Mouse (Mus musculus) heart, embryonic 14.5 days (tissue): ENCODE data around the gene Mybpc1. TPM values are rescaled to one million over a fixed set of nuclear protein-coding genes. Genes with fewer than 3 reads are reported as not detected.
A peak's percentile ranks its signal among the peaks of the same experiment; 100 is the strongest.

Experiments used
- ATAC-seq: fragments of 200-750 bp; cut with Nextera tagmentation; 2 replicates; pipeline ENCODE4 v1.8.0; 2017; ENCODE audit warnings: low read depth, moderate TSS enrichment; ENCODE audit not compliant: insufficient number of reproducible peaks, insufficient read depth, low FRiP score
- H3K27ac ChIP-seq, 2 experiments: fragments of 200-500 bp in 1 of 2; fragments of 300-500 bp in 1 of 2; sonication (generic) in 1 of 2; replicated peaks in 1 of 2; 2 replicates each; pipeline ENCODE4 v1.5.1; 2012 to 2014; ENCODE audit warnings: low read depth in 2 of 2, low read length in 2 of 2, control low read depth in 1 of 2, mild to moderate bottlenecking in 1 of 2, mixed read lengths in 1 of 2; ENCODE audit not compliant: control insufficient read depth in 1 of 2, insufficient read depth in 1 of 2
- H3K27me3 ChIP-seq: fragments of 300-500 bp; sonication (generic); 2 replicates; pipeline ENCODE4 v1.6.1; 2014; ENCODE audit warnings: mild to moderate bottlenecking, low read length, control low read depth; ENCODE audit not compliant: control insufficient read depth, insufficient read depth
- H3K36me3 ChIP-seq: fragments of 300-500 bp; sonication (generic); 2 replicates; pipeline ENCODE4 v1.6.1; 2014; ENCODE audit warnings: mild to moderate bottlenecking, control low read depth, low read length, mixed read lengths; ENCODE audit not compliant: control insufficient read depth, insufficient read depth
- H3K4me1 ChIP-seq, 2 experiments: fragments of 200-500 bp in 1 of 2; fragments of 300-500 bp in 1 of 2; sonication (generic) in 1 of 2; 2 replicates each; pipeline ENCODE4 v1.6.1; 2012 to 2014; ENCODE audit warnings: low read length in 2 of 2, control low read depth in 1 of 2, mixed read lengths in 1 of 2; ENCODE audit not compliant: control insufficient read depth in 2 of 2, insufficient read depth in 2 of 2
- H3K4me2 ChIP-seq: fragments of 300-500 bp; sonication (generic); 2 replicates; pipeline ENCODE4 v1.6.1; 2014; ENCODE audit warnings: mild to moderate bottlenecking, low read length
- H3K4me3 ChIP-seq, 2 experiments: fragments of 200-500 bp in 1 of 2; fragments of 300-500 bp in 1 of 2; sonication (generic) in 1 of 2; 2 replicates each; pipeline ENCODE4 v1.5.1; 2012 to 2014; ENCODE audit warnings: low read length in 2 of 2, mild to moderate bottlenecking in 2 of 2, control low read depth in 1 of 2, low read depth in 1 of 2, moderate library complexity in 1 of 2; ENCODE audit not compliant: control insufficient read depth in 1 of 2, insufficient read depth in 1 of 2
- H3K9ac ChIP-seq: fragments of 300-500 bp; sonication (generic); 2 replicates; pipeline ENCODE4 v1.6.1; 2014; ENCODE audit warnings: mild to moderate bottlenecking, low read length
- H3K9me3 ChIP-seq: fragments of 300-500 bp; sonication (generic); 2 replicates; pipeline ENCODE4 v1.6.1; 2016; ENCODE audit warnings: low read length, control low read depth; ENCODE audit not compliant: control insufficient read depth
- WGBS: fragments of 180-500 bp; shearing (Covaris S2); extraction: QIAGEN DNeasy Blood & Tissue Kit; methylation state at CpG from one replicate; pipeline ENCODE4 v1.1.7; 2014; 5-methylcytosine and 5-hydroxymethylcytosine counted together
- polyA plus RNA-seq: library from polyadenylated mRNA; unstranded; fragments of >200 nt; fragmentation: Nextera tagmentation; extraction: Ambion mirVana; gene quantifications from 2 replicates; pipeline ENCODE4 v1.2.1, GENCODE M21; 2014

Mybpc1 gene
- 3.7 and 4.9 TPM in 2 replicates for polyA plus RNA-seq

- peak within 1 kb of the TSS; percentile 37; the same call in 1 of the 2 replicates for H3K4me2 ChIP-seq
- H3K27me3 ChIP-seq, result no peaks in the 10 kb centered on the region
- H3K27ac ChIP-seq, result no peak within 1 kb of the TSS
- 0 out of 4 replicates have a peak within 1 kb of the TSS, but pooled peaks of 1 of the 2 experiments have one; percentile 5 for H3K4me3 ChIP-seq
- H3K9ac ChIP-seq, result no peak within 1 kb of the TSS
- no peaks in the 10 kb centered on the region for H3K4me1 ChIP-seq
- no peak for ATAC-seq
- WGBS, result 28% methylated on average over 16 of the region's 16 CpGs
- H3K36me3 ChIP-seq, result no peaks in the 10 kb centered on the region
- H3K9me3 ChIP-seq, result no peaks in the 10 kb centered on the region
Measured at GRCm38 (mm10) chr10:88604943-88605342, at the start of gene Mybpc1. Mybpc1 (minus strand) TSS chr10:88605152.

GRCm38 (mm10) chr10:88645448-88645847 lies 40.5 kb upstream of the Mybpc1 start:
- ATAC-seq, result 0 out of 2 replicates have a peak, but pooled peaks have one; percentile 43
- no peak overlapping the region for H3K4me3 ChIP-seq
- no peaks in the 10 kb centered on the region for H3K27me3 ChIP-seq
- no peak overlapping the region for H3K9ac ChIP-seq
- H3K4me2 ChIP-seq, result peak overlapping the region; percentile 18; the same call in 1 of the 2 replicates
- H3K9me3 ChIP-seq, result no peaks in the 10 kb centered on the region
- no peaks in the 10 kb centered on the region for H3K36me3 ChIP-seq
- peaks cover 3 to 11% of the 10 kb centered on the region in 2 experiments for H3K4me1 ChIP-seq
- WGBS, result 2% methylated on average over 5 of the region's 5 CpGs
- H3K27ac ChIP-seq, result peak overlapping the region; percentile 64 to 69

GRCm38 (mm10) chr10:88631330-88631953 lies 26.5 kb upstream of the Mybpc1 start:
- Histone ChIP-seq H3K36me3 (no peaks in the 10 kb centered on the region), H3K27ac (no peak overlapping the region), H3K4me1 (no peaks in the 10 kb centered on the region), H3K9ac (no peak overlapping the region), H3K4me3 (no peak overlapping the region), H3K27me3 (peaks cover 12% of the 10 kb centered on the region; the same call in 1 of the 2 replicates), H3K4me2 (no peak overlapping the region), H3K9me3 (no peaks in the 10 kb centered on the region)
- no peak for ATAC-seq
- WGBS, result 70% methylated on average over 10 of the region's 10 CpGs

- H3K27ac ChIP-seq, result no peak overlapping the region
- no peak overlapping the region for H3K9ac ChIP-seq
- no peaks in the 10 kb centered on the region for H3K4me1 ChIP-seq
- no peak overlapping the region for H3K4me2 ChIP-seq
- peaks cover 16% of the 10 kb centered on the region; the same call in 1 of the 2 replicates for H3K27me3 ChIP-seq
- no peak for ATAC-seq
- H3K36me3 ChIP-seq, result no peaks in the 10 kb centered on the region
- no peak overlapping the region for H3K4me3 ChIP-seq
- no peaks in the 10 kb centered on the region for H3K9me3 ChIP-seq
- WGBS, result 79% methylated on average over 2 of the region's 2 CpGs
Measured at GRCm38 (mm10) chr10:88630663-88631329, 25.8 kb upstream of the Mybpc1 start.

- H3K4me1 ChIP-seq, result peaks cover 6 to 10% of the 10 kb centered on the region in 2 experiments; a peak in 3 of 4 replicates
- WGBS, result 85% methylated on average over 4 of the region's 4 CpGs
- no peak overlapping the region for H3K9ac ChIP-seq
- H3K4me3 ChIP-seq, result no peak overlapping the region
- no peak overlapping the region for H3K4me2 ChIP-seq
- H3K27ac ChIP-seq, result no peak overlapping the region
- H3K27me3 ChIP-seq, result peaks cover 16% of the 10 kb centered on the region; the same call in 1 of the 2 replicates
- no peak for ATAC-seq
- no peaks in the 10 kb centered on the region for H3K9me3 ChIP-seq
- no peaks in the 10 kb centered on the region for H3K36me3 ChIP-seq
Measured at GRCm38 (mm10) chr10:88627052-88627451, 22.1 kb upstream of the Mybpc1 start.

GRCm38 (mm10) chr10:88626176-88626575 lies 21.2 kb upstream of the Mybpc1 start:
- Histone ChIP-seq H3K27ac (no peak overlapping the region), H3K36me3 (no peaks in the 10 kb centered on the region), H3K9me3 (no peaks in the 10 kb centered on the region), H3K27me3 (peaks cover 12% of the 10 kb centered on the region; the same call in 1 of the 2 replicates), H3K9ac (no peak overlapping the region), H3K4me1 (peaks cover 8 to 15% of the 10 kb centered on the region in 2 experiments; a peak in 3 of 4 replicates), H3K4me3 (no peak overlapping the region), H3K4me2 (no peak overlapping the region)
- 77% methylated on average over 3 of the region's 3 CpGs for WGBS
- no peak for ATAC-seq

DNA sequence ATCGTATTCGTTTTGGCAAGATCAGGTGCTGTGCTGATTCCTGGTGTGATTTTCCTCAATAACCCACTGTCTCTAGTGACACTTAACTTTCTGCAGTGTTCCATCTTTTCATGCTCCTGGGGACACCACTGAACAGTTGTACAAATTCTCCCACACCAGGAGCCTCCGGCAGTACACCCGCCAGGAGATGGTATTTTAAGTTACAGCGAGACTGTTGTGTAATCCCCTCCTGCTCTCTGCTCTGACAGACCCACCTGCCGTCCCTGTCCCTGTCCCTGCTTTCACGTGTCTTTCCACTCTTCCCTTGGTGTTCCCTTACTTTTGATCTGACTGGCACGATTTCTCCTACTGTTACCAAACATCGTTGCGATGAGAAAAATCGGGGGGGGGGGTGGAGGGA lies 19.3 kb upstream of the Mybpc1 start:
- ATAC-seq, result no peak
- Histone ChIP-seq H3K4me2 (no peak overlapping the region), H3K27me3 (peaks cover 10% of the 10 kb centered on the region; the same call in 1 of the 2 replicates), H3K9ac (no peak overlapping the region), H3K27ac (no peak overlapping the region), H3K9me3 (no peaks in the 10 kb centered on the region), H3K4me1 (peaks cover 8 to 15% of the 10 kb centered on the region in 2 experiments; a peak in 3 of 4 replicates), H3K4me3 (no peak overlapping the region), H3K36me3 (no peaks in the 10 kb centered on the region)
- 70% methylated on average over 11 of the region's 11 CpGs for WGBS
